Mouse (Mus musculus) ES-E14 (cell line): ENCODE data around the gene Nasp. TPM values are rescaled to one million over a fixed set of nuclear protein-coding genes. Genes with fewer than 3 reads are reported as not detected.

Experiments
- DNase-seq: peaks from one replicate; pipeline ENCODE4 v3.0.0-alpha.2; 2013; ENCODE audit warnings: low read depth, low spot score
- H3K27ac ChIP-seq: 2 replicates; pipeline ENCODE4 v1.5.1; 2012; ENCODE audit warnings: low read depth, mild to moderate bottlenecking, low read length, moderate library complexity, mixed read lengths; ENCODE audit not compliant: poor library complexity, insufficient read depth, severe bottlenecking
- H3K36me3 ChIP-seq: 2 replicates; pipeline ENCODE4 v1.6.1; 2012; ENCODE audit warnings: mild to moderate bottlenecking, low read length, moderate library complexity, mixed read lengths; ENCODE audit not compliant: control insufficient read depth, poor library complexity, insufficient read depth, severe bottlenecking
- H3K4me1 ChIP-seq, 2 experiments: fragments of 150-350 bp in 1 of 2; sonication (generic) in 1 of 2; 2 replicates each; pipeline ENCODE4 v1.6.1; 2012; ENCODE audit warnings: low read length in 2 of 2, mild to moderate bottlenecking in 1 of 2, mixed read lengths in 1 of 2; ENCODE audit not compliant: control insufficient read depth in 2 of 2, insufficient read depth in 2 of 2, poor library complexity in 1 of 2
- H3K4me3 ChIP-seq, 2 experiments: fragments of 150-350 bp in 1 of 2; sonication (generic) in 1 of 2; 2 replicates each; pipeline ENCODE4 v1.5.1; 2012; ENCODE audit warnings: low read length in 2 of 2, low read depth in 1 of 2, mild to moderate bottlenecking in 1 of 2, mixed read lengths in 1 of 2; ENCODE audit not compliant: insufficient read depth in 1 of 2, poor library complexity in 1 of 2, severe bottlenecking in 1 of 2
- H3K9ac ChIP-seq: 2 replicates; pipeline ENCODE4 v1.6.1; 2012; ENCODE audit warnings: low read depth, mild to moderate bottlenecking, low read length, mixed read lengths; ENCODE audit not compliant: poor library complexity, insufficient read depth, severe bottlenecking
- H3K9me3 ChIP-seq: fragments of 150-350 bp; sonication (generic); 2 replicates; pipeline ENCODE4 v1.6.1; 2012; ENCODE audit warnings: low read depth, mild to moderate bottlenecking, low read length; ENCODE audit not compliant: control insufficient read depth, insufficient read depth
- CHD2 ChIP-seq: IDR thresholded peaks from 2 replicates; pipeline ENCODE4 v1.6.1; 2014; ENCODE audit warnings: mild to moderate bottlenecking, low read depth, low read length, inconsistent platforms
- HCFC1 ChIP-seq: IDR thresholded peaks from 2 replicates; pipeline ENCODE4 v1.6.1; 2012; ENCODE audit warnings: low read length, inconsistent platforms, borderline replicate concordance; ENCODE audit not compliant: insufficient read depth
- MAFK ChIP-seq: IDR thresholded peaks from 2 replicates; pipeline ENCODE4 v1.6.1; 2014; ENCODE audit warnings: mild to moderate bottlenecking, low read depth, low read length, inconsistent platforms; ENCODE audit not compliant: insufficient read depth
- ZC3H11A ChIP-seq: IDR thresholded peaks from 2 replicates; pipeline ENCODE4 v1.6.1; 2012; ENCODE audit warnings: low read depth, mild to moderate bottlenecking, inconsistent platforms, low read length, borderline replicate concordance
- ZNF384 ChIP-seq: IDR thresholded peaks from 2 replicates; pipeline ENCODE4 v1.6.1; 2012; ENCODE audit warnings: low read depth, low read length, inconsistent platforms
- in situ Hi-C, 2 experiments: fragments of 600-800 bp; cut with MboI; formaldehyde crosslinking; loops; one replicate each; pipeline ENCODE4 v1.15.1; 2025; ENCODE audit warnings: low sequenced_read_pairs in 2 of 2, inconsistent platforms in 1 of 2; ENCODE audit not compliant: unreplicated experiment in 2 of 2
- total RNA-seq: library from RNA; depleted of rRNA; stranded (reverse); fragments of 300-350 nt; gene quantifications from 2 replicates; pipeline ENCODE4 v1.2.3, GENCODE M21; 2012

Gene Nasp
- total RNA-seq, 1 experiment, result 342 TPM

- TF ChIP-seq MAFK, result no peak
- TF ChIP-seq ZNF384, result no peak
- no peak for TF ChIP-seq CHD2
- TF ChIP-seq HCFC1, result no peak
- no peak for TF ChIP-seq ZC3H11A
- in situ Hi-C loops, result no loop called here
- Histone ChIP-seq H3K36me3 (peaks cover 24% of the 10 kb centered on the region), H3K4me3 (no peak overlapping the region), H3K9ac (no peak overlapping the region), H3K4me1 (no peaks in the 10 kb centered on the region; a peak in 3 of 4 replicates), H3K9me3 (no peaks in the 10 kb centered on the region), H3K27ac (no peak overlapping the region)
- no peak for DNase-seq
These were observed 16.6 kb upstream of the Nasp start for GRCm38 (mm10) chr4:116644326-116644725.

GRCm38 (mm10) chr4:116642071-116642470 is 14.3 kb upstream of the Nasp start:
- Histone ChIP-seq H3K9ac (no peak overlapping the region), H3K4me3 (no peak overlapping the region), H3K36me3 (peaks cover 38% of the 10 kb centered on the region), H3K9me3 (no peaks in the 10 kb centered on the region), H3K27ac (no peak overlapping the region), H3K4me1 (no peaks in the 10 kb centered on the region; a peak in 2 of 4 replicates)
- no peak for DNase-seq
- in situ Hi-C loops, result no loop called here
- TF ChIP-seq CHD2 (no peak), ZC3H11A (no peak), MAFK (no peak), HCFC1 (no peak), ZNF384 (no peak)

GRCm38 (mm10) chr4:116638821-116639220 is 11.1 kb upstream of the Nasp start:
- DNase-seq, result no peak
- H3K36me3 ChIP-seq, result peaks cover 35% of the 10 kb centered on the region
- H3K4me3 ChIP-seq, result no peak overlapping the region
- H3K27ac ChIP-seq, result no peak overlapping the region
- H3K9me3 ChIP-seq, result no peaks in the 10 kb centered on the region
- H3K4me1 ChIP-seq, result no peaks in the 10 kb centered on the region; a peak in 1 of 4 replicates
- no peak overlapping the region for H3K9ac ChIP-seq
- no peak for TF ChIP-seq MAFK
- no peak for TF ChIP-seq HCFC1
- TF ChIP-seq ZNF384, result no peak
- TF ChIP-seq CHD2, result no peak
- no peak for TF ChIP-seq ZC3H11A
- in situ Hi-C loops, result no loop called here

GRCm38 (mm10) chr4:116635197-116635596 is 7.5 kb upstream of the Nasp start:
- Histone ChIP-seq H3K9me3 (no peaks in the 10 kb centered on the region), H3K4me1 (peaks cover 0 to 2% of the 10 kb centered on the region in 2 experiments; a peak in 1 of 4 replicates), H3K9ac (no peak overlapping the region), H3K36me3 (peaks cover 22% of the 10 kb centered on the region), H3K27ac (no peak overlapping the region), H3K4me3 (no peak overlapping the region)
- TF ChIP-seq ZNF384, result no peak
- TF ChIP-seq CHD2, result no peak
- TF ChIP-seq MAFK, result no peak
- TF ChIP-seq HCFC1, result no peak
- no peak for TF ChIP-seq ZC3H11A
- in situ Hi-C loops, result no loop called here
- no peak for DNase-seq

- Histone ChIP-seq H3K9ac (peak overlapping the region; percentile 100), H3K36me3 (peaks cover 5% of the 10 kb centered on the region), H3K4me3 (peak overlapping the region; percentile 93 to 96), H3K27ac (peak overlapping the region; percentile 89), H3K4me1 (peaks cover 0 to 2% of the 10 kb centered on the region in 2 experiments; a peak in 1 of 4 replicates), H3K9me3 (no peaks in the 10 kb centered on the region)
- in situ Hi-C loops, result no loop called here
- peak; percentile 90 for DNase-seq
- peak; percentile 74 for TF ChIP-seq HCFC1
- TF ChIP-seq ZNF384, result no peak
These were observed 403 bp downstream of the Nasp start for GRCm38 (mm10) chr4:116627359-116627716.
